Mouse (Mus musculus): ENCODE measurements at regions not wholly inside any gene's neighbourhood (a gene's known extent, or its start where the extent isn't known, plus 50 kb on each side); places are given as distances from the start of the nearest gene placed in this dataset.

DNA sequence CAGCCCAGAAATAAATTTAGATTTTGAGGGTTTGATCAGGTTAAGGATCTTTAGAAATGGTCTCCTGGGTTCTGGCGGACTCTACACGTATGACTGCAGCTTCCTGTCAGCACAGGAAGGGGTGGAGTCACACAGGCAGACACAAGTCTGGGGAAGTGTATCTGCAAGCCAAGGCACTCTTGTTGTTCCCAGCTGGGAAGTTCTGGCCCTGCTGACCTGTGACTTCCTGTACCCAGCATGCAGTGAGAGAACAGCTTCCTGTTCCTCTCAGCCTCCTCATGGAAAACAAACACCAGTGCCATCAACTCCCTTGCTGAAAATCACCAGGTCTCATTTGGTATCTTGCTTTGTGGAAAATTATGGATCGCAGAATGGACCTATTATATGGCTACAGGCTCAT, 140.9 kb downstream of the Ets2 start:
- no peak for DNase-seq (ENCODE audit: low read depth)

GRCm38 (mm10) chr16:95839512-95840253, 137.8 kb downstream of the Ets2 start:
- DNase-seq (ENCODE audit: low read depth): no peak

- DNase-seq (ENCODE audit: low read depth): no peak
These were observed 137.1 kb downstream of the Ets2 start for GRCm38 (mm10) chr16:95838886-95839430.

- DNase-seq (ENCODE audit: low read depth): no peak
These were observed 136.6 kb downstream of the Ets2 start for GRCm38 (mm10) chr16:95838478-95838846.

GRCm38 (mm10) chr16:95837723-95838477, 136.0 kb downstream of the Ets2 start:
- DNase-seq (ENCODE audit: low read depth): no peak

GRCm38 (mm10) chr16:95835941-95836340, 134.1 kb downstream of the Ets2 start:
- no peak for DNase-seq (ENCODE audit: low read depth)

DNA sequence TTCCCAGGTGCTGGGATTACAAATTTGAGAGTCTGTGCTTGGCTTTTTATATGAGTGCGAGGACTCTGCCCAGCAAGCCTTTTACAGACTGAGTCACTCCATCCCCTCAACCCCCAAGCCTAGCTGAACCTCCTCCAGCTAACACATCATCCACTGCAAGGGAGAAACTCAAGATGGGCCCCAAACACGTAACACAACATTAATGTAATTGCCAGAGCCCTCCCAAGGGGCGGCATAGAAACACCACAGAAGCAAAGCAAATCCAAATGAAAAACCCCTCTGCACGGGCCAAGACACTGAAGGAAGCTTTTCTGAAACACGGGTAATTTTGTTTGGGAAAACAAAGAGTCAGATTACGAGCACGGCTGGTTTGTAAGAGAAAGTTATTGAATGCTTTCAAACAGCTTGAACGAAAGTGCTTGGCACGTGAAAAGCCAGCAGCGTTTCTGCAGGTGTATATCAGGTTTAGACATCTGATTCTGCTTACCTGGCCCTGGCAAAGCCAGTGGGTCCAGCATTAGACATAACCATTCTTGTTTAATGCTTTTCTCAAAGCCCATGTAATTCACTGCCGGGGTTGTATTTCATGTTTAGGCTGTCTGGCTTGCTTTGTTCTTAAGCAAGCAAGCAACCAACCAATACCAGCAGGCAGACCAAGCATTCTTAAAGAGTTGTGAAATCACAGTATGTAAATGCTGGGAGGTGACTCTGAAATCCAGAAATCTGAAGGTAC, 132.8 kb downstream of the Ets2 start:
- peak; percentile 37 for DNase-seq (ENCODE audit: low read depth)

- peak; percentile 41 for DNase-seq (ENCODE audit: low read depth)
These were observed 131.6 kb downstream of the Ets2 start for GRCm38 (mm10) chr16:95833455-95833854.

DNA sequence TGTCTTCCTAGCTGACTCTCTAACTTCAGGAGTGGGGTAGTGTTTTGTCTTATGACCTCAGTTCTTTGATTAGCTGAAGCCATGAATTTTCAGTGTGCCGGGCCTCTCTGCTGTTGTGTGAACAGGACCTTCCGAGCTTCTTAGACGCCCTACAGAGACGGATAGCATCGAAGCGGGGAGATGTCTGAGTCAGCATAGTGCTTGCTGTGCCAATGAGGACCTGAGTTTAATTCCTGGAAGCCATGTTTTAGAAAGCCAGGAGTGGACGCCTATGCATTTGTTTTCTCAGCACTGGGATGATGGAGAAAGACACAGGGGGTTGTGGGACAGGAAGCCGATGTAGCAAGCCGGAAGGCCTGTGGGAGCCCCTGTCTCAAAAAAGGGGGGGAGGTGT, 130.5 kb downstream of the Ets2 start:
- DNase-seq (ENCODE audit: low read depth): no peak

GRCm38 (mm10) chr16:95831566-95832345, 129.9 kb downstream of the Ets2 start:
- peak; percentile 95 for DNase-seq (ENCODE audit: low read depth)

DNA sequence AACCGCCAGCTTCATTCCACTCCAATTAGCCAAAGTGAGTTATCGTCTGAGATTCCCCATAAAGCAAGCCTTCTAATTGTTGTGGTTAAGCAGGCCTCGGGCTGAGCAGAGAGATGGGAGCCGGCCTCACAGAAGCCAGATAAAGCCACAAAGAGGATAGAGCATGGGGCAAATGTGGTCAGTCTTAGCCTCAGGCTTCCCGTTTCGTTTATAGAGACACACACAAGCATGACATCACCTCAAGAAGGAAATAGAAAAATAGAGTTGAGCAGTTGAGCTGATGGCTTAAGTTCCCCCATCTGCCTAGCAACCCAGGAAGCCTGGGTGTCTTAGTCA, 125.5 kb downstream of the Ets2 start:
- peak; percentile 99 for DNase-seq (ENCODE audit: low read depth)

GRCm38 (mm10) chr16:95826681-95827401, 125.0 kb downstream of the Ets2 start:
- DNase-seq (ENCODE audit: low read depth): peak; percentile 41

- peak; percentile 41 for DNase-seq (ENCODE audit: low read depth)
These were observed 123.8 kb downstream of the Ets2 start for GRCm38 (mm10) chr16:95825723-95826122.

- DNase-seq (ENCODE audit: low read depth): peak; percentile 88
These were observed 123.1 kb downstream of the Ets2 start for GRCm38 (mm10) chr16:95824720-95825534.

DNA sequence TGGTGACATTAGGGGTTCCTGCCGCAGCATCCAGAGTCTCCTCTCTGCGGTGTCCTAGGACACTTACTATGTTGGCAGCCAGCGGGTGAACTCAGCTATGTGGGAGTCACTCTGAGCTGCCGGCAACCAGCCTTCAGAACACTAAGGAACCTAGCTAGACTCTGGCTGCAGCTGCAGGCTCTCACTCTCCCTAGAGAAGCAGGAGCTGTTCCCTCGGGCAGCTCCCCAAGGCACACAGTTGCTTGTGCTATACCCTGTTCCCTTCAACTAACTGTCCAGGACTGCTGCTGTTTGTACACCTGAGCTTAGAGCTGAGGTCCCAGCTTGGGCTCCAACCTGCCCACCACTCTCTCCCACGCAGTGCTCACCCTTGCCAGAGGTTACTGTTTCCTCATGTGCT, 121.9 kb downstream of the Ets2 start:
- no peak for DNase-seq (ENCODE audit: low read depth)

- no peak for DNase-seq (ENCODE audit: low read depth)
These were observed 119.2 kb downstream of the Ets2 start for GRCm38 (mm10) chr16:95821080-95821479.

- DNase-seq (ENCODE audit: low read depth): no peak
These were observed 118.7 kb downstream of the Ets2 start for GRCm38 (mm10) chr16:95820606-95821005.

GRCm38 (mm10) chr16:95820013-95820412, 118.1 kb downstream of the Ets2 start:
- peak; percentile 41 for DNase-seq (ENCODE audit: low read depth)

DNA sequence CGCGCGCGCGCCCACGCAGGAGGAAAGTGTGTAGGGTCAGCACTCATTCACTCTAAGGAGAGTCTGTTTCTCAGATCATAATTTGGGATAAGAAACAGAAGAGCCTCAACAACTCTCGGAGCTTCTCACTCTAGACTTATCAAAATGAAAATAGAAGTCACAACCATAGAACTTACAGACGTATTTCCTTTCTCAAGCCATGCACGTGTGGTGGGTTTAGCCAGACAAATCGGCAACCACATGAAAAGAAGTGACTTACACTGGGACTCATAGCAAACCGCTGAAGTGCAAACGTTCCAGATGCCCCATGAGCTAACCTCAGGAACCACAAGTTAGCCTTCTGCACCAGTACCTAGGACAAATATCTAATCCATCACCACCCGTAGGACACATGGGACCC, 114.1 kb downstream of the Ets2 start:
- DNase-seq (ENCODE audit: low read depth): no peak

GRCm38 (mm10) chr16:95815206-95815731, 113.4 kb downstream of the Ets2 start:
- DNase-seq (ENCODE audit: low read depth): no peak
